Mouse (Mus musculus): ENCODE results near the gene Tctn3. TPM values are rescaled to one million over a fixed set of nuclear protein-coding genes. Genes with fewer than 3 reads are reported as not detected.

The Tctn3 gene
- polyA plus RNA-seq, 1 experiment from 2014 or later, result 8.9 TPM

GRCm38 (mm10) chr19:40647319-40648158 lies 35.5 kb upstream of the Tctn3 start:
- ATAC-seq (replicated peaks; ENCODE audit: extremely low read depth, insufficient read depth, low FRiP score), result peak; percentile 63
- Histone ChIP-seq H3K4me3 (ENCODE audit: low read length) (no peak overlapping the region), H3K27me3 (ENCODE audit: control insufficient read depth, insufficient read depth, low read length) (no peaks in the 10 kb centered on the region), H3K4me1 (ENCODE audit: control insufficient read depth, insufficient read depth, low read length) (peaks cover 9% of the 10 kb centered on the region), H3K27ac (ENCODE audit: low read length) (peak overlapping the region; percentile 75), H3K36me3 (ENCODE audit: control insufficient read depth, insufficient read depth) (no peaks in the 10 kb centered on the region), H3K9ac (ENCODE audit: low read length) (no peak overlapping the region), H3K9me3 (replicated peaks; ENCODE audit: control insufficient read depth, low read length) (no peaks in the 10 kb centered on the region), H3K4me2 (ENCODE audit: low read depth, low read length) (no peak overlapping the region; the same call in 1 of the 2 replicates)
- 42% methylated on average over 9 of the region's 9 CpGs for WGBS

- Histone ChIP-seq H3K9me3 (replicated peaks; ENCODE audit: control insufficient read depth, low read length) (no peaks in the 10 kb centered on the region), H3K36me3 (ENCODE audit: control insufficient read depth, insufficient read depth) (no peaks in the 10 kb centered on the region), H3K4me2 (ENCODE audit: low read depth, low read length) (no peak overlapping the region), H3K9ac (ENCODE audit: low read length) (no peak overlapping the region), H3K27ac (ENCODE audit: low read length) (no peak overlapping the region), H3K27me3 (ENCODE audit: control insufficient read depth, insufficient read depth, low read length) (no peaks in the 10 kb centered on the region), H3K4me1 (ENCODE audit: control insufficient read depth, insufficient read depth, low read length) (peaks cover 9% of the 10 kb centered on the region), H3K4me3 (ENCODE audit: low read length) (no peak overlapping the region)
- no peak for ATAC-seq (replicated peaks; ENCODE audit: extremely low read depth, insufficient read depth, low FRiP score)
- 54% methylated on average over 6 of the region's 6 CpGs for WGBS
Measured at GRCm38 (mm10) chr19:40646379-40646778, 34.3 kb upstream of the Tctn3 start.

DNA sequence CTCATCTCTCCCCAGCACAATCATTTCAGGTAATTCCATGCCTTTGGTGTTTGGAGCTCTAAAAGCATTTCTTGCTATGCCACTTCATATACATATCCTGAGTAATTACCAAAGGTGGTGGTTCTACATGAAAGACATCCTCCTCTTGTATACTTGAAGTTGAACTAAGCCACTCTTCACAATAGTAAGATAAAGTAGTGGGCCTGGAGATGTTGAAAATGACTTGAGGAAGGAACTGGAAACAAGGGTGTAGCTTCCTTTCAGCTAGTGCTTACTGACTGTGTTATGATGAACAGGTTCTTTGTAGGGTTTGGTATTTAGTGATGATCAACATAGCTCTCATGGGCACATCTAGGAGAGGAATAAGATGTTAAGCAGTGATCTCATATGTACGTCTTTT lies 31.8 kb upstream of the Tctn3 start:
- Histone ChIP-seq H3K4me2 (ENCODE audit: low read depth, low read length) (no peak overlapping the region), H3K27me3 (ENCODE audit: control insufficient read depth, insufficient read depth, low read length) (no peaks in the 10 kb centered on the region), H3K4me1 (ENCODE audit: control insufficient read depth, insufficient read depth, low read length) (peaks cover 2% of the 10 kb centered on the region; the same call in 1 of the 2 replicates), H3K27ac (ENCODE audit: low read length) (no peak overlapping the region), H3K36me3 (ENCODE audit: control insufficient read depth, insufficient read depth) (no peaks in the 10 kb centered on the region), H3K4me3 (ENCODE audit: low read length) (no peak overlapping the region), H3K9me3 (replicated peaks; ENCODE audit: control insufficient read depth, low read length) (no peaks in the 10 kb centered on the region), H3K9ac (ENCODE audit: low read length) (no peak overlapping the region)
- ATAC-seq (replicated peaks; ENCODE audit: extremely low read depth, insufficient read depth, low FRiP score), result no peak
- 76% methylated on average over 1 of the region's 1 CpGs for WGBS

DNA sequence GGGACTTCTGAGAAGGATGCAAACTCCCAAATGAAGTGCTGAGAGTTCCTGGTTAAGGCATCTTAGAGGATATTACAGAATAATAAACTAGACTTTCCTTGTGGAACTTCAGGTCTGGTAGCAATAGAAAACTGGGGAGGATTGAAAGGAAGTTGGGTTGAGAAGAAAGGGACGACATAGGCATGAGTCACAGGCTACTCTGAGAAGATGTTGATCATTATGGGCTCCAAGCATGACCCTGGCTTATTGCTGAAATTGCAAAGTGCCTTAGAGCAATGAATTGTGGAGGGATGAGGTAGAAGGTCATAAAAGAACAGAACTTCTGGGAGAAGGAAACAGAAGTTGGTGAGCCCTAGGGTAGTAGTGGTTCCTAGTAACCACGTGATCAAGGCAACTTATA lies 28.8 kb upstream of the Tctn3 start:
- no peak for ATAC-seq (replicated peaks; ENCODE audit: extremely low read depth, insufficient read depth, low FRiP score)
- H3K9ac ChIP-seq (ENCODE audit: low read length), result no peak overlapping the region
- H3K9me3 ChIP-seq (replicated peaks; ENCODE audit: control insufficient read depth, low read length), result no peaks in the 10 kb centered on the region
- H3K4me1 ChIP-seq (ENCODE audit: control insufficient read depth, insufficient read depth, low read length), result no peaks in the 10 kb centered on the region
- H3K27me3 ChIP-seq (ENCODE audit: control insufficient read depth, insufficient read depth, low read length), result no peaks in the 10 kb centered on the region
- 73% methylated on average over 2 of the region's 2 CpGs for WGBS
- H3K36me3 ChIP-seq (ENCODE audit: control insufficient read depth, insufficient read depth), result no peaks in the 10 kb centered on the region
- H3K27ac ChIP-seq (ENCODE audit: low read length), result no peak overlapping the region
- H3K4me2 ChIP-seq (ENCODE audit: low read depth, low read length), result no peak overlapping the region
- H3K4me3 ChIP-seq (ENCODE audit: low read length), result no peak overlapping the region

- H3K4me3 ChIP-seq (ENCODE audit: low read length), result no peak overlapping the region
- H3K9ac ChIP-seq (ENCODE audit: low read length), result no peak overlapping the region
- H3K4me1 ChIP-seq (ENCODE audit: control insufficient read depth, insufficient read depth, low read length), result no peaks in the 10 kb centered on the region
- no peaks in the 10 kb centered on the region for H3K27me3 ChIP-seq (ENCODE audit: control insufficient read depth, insufficient read depth, low read length)
- H3K27ac ChIP-seq (ENCODE audit: low read length), result no peak overlapping the region
- H3K36me3 ChIP-seq (ENCODE audit: control insufficient read depth, insufficient read depth), result no peaks in the 10 kb centered on the region
- WGBS, result 76% methylated on average over 11 of the region's 11 CpGs
- no peak overlapping the region for H3K4me2 ChIP-seq (ENCODE audit: low read depth, low read length)
- H3K9me3 ChIP-seq (replicated peaks; ENCODE audit: control insufficient read depth, low read length), result no peaks in the 10 kb centered on the region
- ATAC-seq (replicated peaks; ENCODE audit: extremely low read depth, insufficient read depth, low FRiP score), result no peak
Measured at GRCm38 (mm10) chr19:40639729-40640304, 27.8 kb upstream of the Tctn3 start.

- H3K4me1 ChIP-seq (ENCODE audit: control insufficient read depth, insufficient read depth, low read length), result no peaks in the 10 kb centered on the region
- H3K36me3 ChIP-seq (ENCODE audit: control insufficient read depth, insufficient read depth), result no peaks in the 10 kb centered on the region
- no peak overlapping the region for H3K9ac ChIP-seq (ENCODE audit: low read length)
- no peaks in the 10 kb centered on the region for H3K9me3 ChIP-seq (replicated peaks; ENCODE audit: control insufficient read depth, low read length)
- no peak for ATAC-seq (replicated peaks; ENCODE audit: extremely low read depth, insufficient read depth, low FRiP score)
- WGBS, result 85% methylated on average over 5 of the region's 5 CpGs
- no peak overlapping the region for H3K4me3 ChIP-seq (ENCODE audit: low read length)
- no peaks in the 10 kb centered on the region for H3K27me3 ChIP-seq (ENCODE audit: control insufficient read depth, insufficient read depth, low read length)
- no peak overlapping the region for H3K4me2 ChIP-seq (ENCODE audit: low read depth, low read length)
- no peak overlapping the region for H3K27ac ChIP-seq (ENCODE audit: low read length)
Measured at GRCm38 (mm10) chr19:40638582-40638981, 26.5 kb upstream of the Tctn3 start.

DNA sequence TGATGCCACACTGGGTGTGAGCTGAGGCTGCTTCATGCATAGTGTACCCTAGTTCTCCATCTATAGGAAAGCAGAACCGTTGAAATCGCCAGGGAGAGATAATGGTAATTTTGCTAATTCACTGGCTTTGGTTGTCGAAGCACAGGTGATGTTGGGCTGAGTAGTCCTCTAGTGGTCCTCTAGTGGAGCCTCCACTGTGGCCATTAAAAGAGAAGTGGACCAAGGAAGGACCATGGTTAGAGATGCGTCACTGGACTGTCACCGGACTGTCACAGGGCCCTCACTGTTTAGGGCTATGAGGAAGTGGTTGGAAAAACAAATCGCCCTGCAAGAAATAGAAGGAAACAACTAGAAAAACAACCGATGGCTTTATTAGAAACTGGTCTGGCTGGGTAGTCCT lies 25.6 kb upstream of the Tctn3 start:
- no peak overlapping the region for H3K4me2 ChIP-seq (ENCODE audit: low read depth, low read length)
- WGBS, result 72% methylated on average over 7 of the region's 7 CpGs
- peak overlapping the region; percentile 40 for H3K27ac ChIP-seq (ENCODE audit: low read length)
- no peak overlapping the region for H3K4me3 ChIP-seq (ENCODE audit: low read length)
- H3K9ac ChIP-seq (ENCODE audit: low read length), result no peak overlapping the region
- H3K27me3 ChIP-seq (ENCODE audit: control insufficient read depth, insufficient read depth, low read length), result no peaks in the 10 kb centered on the region
- no peaks in the 10 kb centered on the region for H3K4me1 ChIP-seq (ENCODE audit: control insufficient read depth, insufficient read depth, low read length)
- ATAC-seq (replicated peaks; ENCODE audit: extremely low read depth, insufficient read depth, low FRiP score), result 0 out of 2 replicates have a peak, but pooled peaks have one; percentile 2
- H3K9me3 ChIP-seq (replicated peaks; ENCODE audit: control insufficient read depth, low read length), result no peaks in the 10 kb centered on the region
- H3K36me3 ChIP-seq (ENCODE audit: control insufficient read depth, insufficient read depth), result no peaks in the 10 kb centered on the region

GRCm38 (mm10) chr19:40637091-40637490 lies 25.1 kb upstream of the Tctn3 start:
- H3K27me3 ChIP-seq (ENCODE audit: control insufficient read depth, insufficient read depth, low read length), result no peaks in the 10 kb centered on the region
- no peak overlapping the region for H3K4me2 ChIP-seq (ENCODE audit: low read depth, low read length)
- H3K9ac ChIP-seq (ENCODE audit: low read length), result no peak overlapping the region
- no peaks in the 10 kb centered on the region for H3K36me3 ChIP-seq (ENCODE audit: control insufficient read depth, insufficient read depth)
- no peak overlapping the region for H3K4me3 ChIP-seq (ENCODE audit: low read length)
- H3K4me1 ChIP-seq (ENCODE audit: control insufficient read depth, insufficient read depth, low read length), result no peaks in the 10 kb centered on the region
- H3K27ac ChIP-seq (ENCODE audit: low read length), result peak overlapping the region; percentile 40
- H3K9me3 ChIP-seq (replicated peaks; ENCODE audit: control insufficient read depth, low read length), result no peaks in the 10 kb centered on the region
- WGBS, result 33% methylated on average over 4 of the region's 4 CpGs
- ATAC-seq (replicated peaks; ENCODE audit: extremely low read depth, insufficient read depth, low FRiP score), result peak; percentile 60

DNA sequence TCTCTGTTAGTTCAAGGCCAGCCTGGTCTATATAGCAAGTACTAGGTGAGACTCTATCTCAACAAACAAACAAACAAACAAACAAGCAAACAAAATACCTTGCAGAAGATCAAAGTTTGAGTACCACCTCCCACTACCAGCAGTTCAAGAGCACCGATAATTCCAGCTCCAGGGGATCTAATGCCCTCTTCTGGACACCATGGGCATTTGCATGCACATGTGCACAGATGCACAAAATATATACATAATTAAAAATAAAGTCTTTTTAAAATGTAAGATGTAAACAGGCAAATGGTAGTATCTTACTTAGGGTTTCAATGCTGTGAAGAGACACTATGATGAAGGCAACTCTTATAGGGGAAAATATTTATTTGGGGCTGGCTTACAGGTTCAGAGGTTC lies 21.1 kb upstream of the Tctn3 start:
- Histone ChIP-seq H3K4me1 (ENCODE audit: control insufficient read depth, insufficient read depth, low read length) (no peaks in the 10 kb centered on the region), H3K4me3 (ENCODE audit: low read length) (no peak overlapping the region), H3K9me3 (replicated peaks; ENCODE audit: control insufficient read depth, low read length) (no peaks in the 10 kb centered on the region), H3K27me3 (ENCODE audit: control insufficient read depth, insufficient read depth, low read length) (no peaks in the 10 kb centered on the region), H3K36me3 (ENCODE audit: control insufficient read depth, insufficient read depth) (no peaks in the 10 kb centered on the region), H3K9ac (ENCODE audit: low read length) (no peak overlapping the region), H3K4me2 (ENCODE audit: low read depth, low read length) (no peak overlapping the region), H3K27ac (ENCODE audit: low read length) (no peak overlapping the region)
- no peak for ATAC-seq (replicated peaks; ENCODE audit: extremely low read depth, insufficient read depth, low FRiP score)
- 63% methylated on average over 1 of the region's 1 CpGs for WGBS

All from heart, embryonic 16.5 days (tissue).